In genomic region chr8:107833481-107833880, GRCm38 (mm10) we compare ENCODE assay signal across 25 mouse cellular contexts.
A peak's percentile ranks its signal among the peaks of the same experiment; 100 is the strongest.
DNase-seq lines count a peak whose midpoint lies in the region; ATAC-seq lines count a peak whose summit lies in the region.
"Had no signal": no experiment of that assay in that cellular context is flagged by ENCODE, and none has a peak within 500 bp of the region (broad histone marks: within the 10 kb centered on the region; RNA-seq: fewer than 3 reads in every experiment).

No protein-coding gene starts in this region.

- no peak for ATAC-seq in forebrain, embryonic 11.5 days (replicated peaks; ENCODE audit: low FRiP score)
- ATAC-seq in forebrain, embryonic 15.5 days (replicated peaks) = no peak
- peak; percentile 52 for ATAC-seq in forebrain, embryonic 14.5 days
- ATAC-seq in hindbrain, embryonic 13.5 days (ENCODE audit: low FRiP score) = no peak
- ATAC-seq in granulocyte monocyte progenitor cell, adult 5-6 weeks (replicated peaks; ENCODE audit: poor library complexity, severe bottlenecking) = no peak
- ATAC-seq: CD4-positive, CD25-positive, alpha-beta regulatory T cell, adult 4 months; intestine, postnatal 0 days had no signal

- no peak overlapping the region for H3K4me3 ChIP-seq in forebrain, embryonic 11.5 days (ENCODE audit: low read depth, low read length)
- no peak overlapping the region for H3K4me3 ChIP-seq in forebrain, embryonic 15.5 days
- H3K4me3 ChIP-seq in forebrain, embryonic 14.5 days (ENCODE audit: low read depth, low read length) = no peak overlapping the region
- no peak overlapping the region for H3K4me3 ChIP-seq in hindbrain, embryonic 13.5 days
- H3K4me3 ChIP-seq: embryonic facial prominence, embryonic 12.5 days; embryonic facial prominence, embryonic 15.5 days; heart, embryonic 13.5 days; hindbrain, embryonic 15.5 days had no signal

- WGBS in forebrain, embryonic 11.5 days = 33% methylated on average over 10 of the region's 10 CpGs
- WGBS in forebrain, embryonic 15.5 days = 16% methylated on average over 10 of the region's 10 CpGs
- WGBS in forebrain, embryonic 14.5 days = 12% methylated on average over 10 of the region's 10 CpGs
- 43% methylated on average over 10 of the region's 10 CpGs for WGBS in hindbrain, embryonic 13.5 days

- H3K36me3 ChIP-seq in forebrain, embryonic 11.5 days (ENCODE audit: control insufficient read depth, insufficient read depth, low read length) = no peaks in the 10 kb centered on the region
- no peaks in the 10 kb centered on the region for H3K36me3 ChIP-seq in forebrain, embryonic 15.5 days
- H3K36me3 ChIP-seq in forebrain, embryonic 14.5 days (ENCODE audit: control insufficient read depth, insufficient read depth, low read length) = no peaks in the 10 kb centered on the region
- H3K36me3 ChIP-seq in hindbrain, embryonic 13.5 days = no peaks in the 10 kb centered on the region
- H3K36me3 ChIP-seq: embryonic facial prominence, embryonic 12.5 days; embryonic facial prominence, embryonic 15.5 days; heart, embryonic 13.5 days; hindbrain, embryonic 15.5 days had no signal

- H3K27me3 ChIP-seq in forebrain, embryonic 11.5 days (ENCODE audit: control insufficient read depth, insufficient read depth, low read length) = no peaks in the 10 kb centered on the region
- peaks cover 10% of the 10 kb centered on the region; the same call in 1 of the 2 replicates for H3K27me3 ChIP-seq in forebrain, embryonic 15.5 days
- H3K27me3 ChIP-seq in forebrain, embryonic 14.5 days (replicated peaks; ENCODE audit: control insufficient read depth, insufficient read depth, low read length) = no peaks in the 10 kb centered on the region; the same call in 1 of the 2 replicates
- H3K27me3 ChIP-seq in hindbrain, embryonic 13.5 days = no peaks in the 10 kb centered on the region
- H3K27me3 ChIP-seq: embryonic facial prominence, embryonic 12.5 days; embryonic facial prominence, embryonic 15.5 days; heart, embryonic 13.5 days; hindbrain, embryonic 15.5 days had no signal

- H3K4me2 ChIP-seq in forebrain, embryonic 11.5 days (ENCODE audit: low read depth, low read length, severe bottlenecking) = no peak overlapping the region
- no peak overlapping the region for H3K4me2 ChIP-seq in forebrain, embryonic 15.5 days (replicated peaks)
- H3K4me2 ChIP-seq in forebrain, embryonic 14.5 days (ENCODE audit: low read length) = no peak overlapping the region
- no peak overlapping the region for H3K4me2 ChIP-seq in hindbrain, embryonic 13.5 days
- H3K4me2 ChIP-seq: embryonic facial prominence, embryonic 12.5 days; embryonic facial prominence, embryonic 15.5 days; heart, embryonic 13.5 days; hindbrain, embryonic 15.5 days had no signal

- no peak for DNase-seq in forebrain, embryonic 11.5 days (ENCODE audit: low spot score)
- DNase-seq in R1 (ENCODE audit: low read depth, low spot score) (peak; percentile 35), ZHBTc4 (ENCODE audit: low read depth, low spot score) (peak; percentile 39)
- peak; percentile 63 for DNase-seq in forebrain, embryonic 14.5 days (ENCODE audit: low spot score)
- DNase-seq: adrenal gland, postnatal 14 days; cerebellum, adult 11-12 months; cerebellum, adult 8-10 months; cerebellum, postnatal 10 days; cerebellum, postnatal 36 days; embryo, embryonic 11 days; gastrocnemius, postnatal 10 days; gastrocnemius, postnatal 36 days; heart, adult 11 months; heart, postnatal 14 days; heart, postnatal 4 days; kidney, adult 2 months had no signal

- no peaks in the 10 kb centered on the region for H3K9me3 ChIP-seq in forebrain, embryonic 11.5 days (ENCODE audit: control insufficient read depth, low read length)
- no peaks in the 10 kb centered on the region for H3K9me3 ChIP-seq in forebrain, embryonic 15.5 days
- no peaks in the 10 kb centered on the region for H3K9me3 ChIP-seq in forebrain, embryonic 14.5 days (replicated peaks; ENCODE audit: control insufficient read depth, low read length)
- H3K9me3 ChIP-seq in hindbrain, embryonic 13.5 days = no peaks in the 10 kb centered on the region
- H3K9me3 ChIP-seq: embryonic facial prominence, embryonic 12.5 days; embryonic facial prominence, embryonic 15.5 days; heart, embryonic 13.5 days; hindbrain, embryonic 15.5 days had no signal

- H3K27ac ChIP-seq in forebrain, embryonic 11.5 days (ENCODE audit: low read depth, low read length) = peak overlapping the region; percentile 13; the same call in 1 of the 2 replicates
- H3K27ac ChIP-seq in forebrain, embryonic 15.5 days (replicated peaks) = no peak overlapping the region
- no peak overlapping the region for H3K27ac ChIP-seq in forebrain, embryonic 14.5 days (ENCODE audit: low read depth, low read length)
- H3K27ac ChIP-seq in hindbrain, embryonic 13.5 days = no peak overlapping the region
- H3K27ac ChIP-seq: embryonic facial prominence, embryonic 12.5 days; embryonic facial prominence, embryonic 15.5 days; heart, embryonic 13.5 days; hindbrain, embryonic 15.5 days had no signal

- no peaks in the 10 kb centered on the region; the same call in 1 of the 2 replicates for H3K4me1 ChIP-seq in forebrain, embryonic 11.5 days (replicated peaks; ENCODE audit: control insufficient read depth, insufficient read depth, low read length)
- peaks cover 4% of the 10 kb centered on the region for H3K4me1 ChIP-seq in forebrain, embryonic 15.5 days
- H3K4me1 ChIP-seq in forebrain, embryonic 14.5 days (ENCODE audit: control insufficient read depth, insufficient read depth, low read length) = peaks cover 6% of the 10 kb centered on the region; the same call in 1 of the 2 replicates
- H3K4me1 ChIP-seq in hindbrain, embryonic 13.5 days (replicated peaks) = 0 out of 2 replicates have a peak, but pooled peaks cover 2% of the 10 kb centered on the region
- H3K4me1 ChIP-seq: embryonic facial prominence, embryonic 12.5 days; embryonic facial prominence, embryonic 15.5 days; heart, embryonic 13.5 days; hindbrain, embryonic 15.5 days had no signal

- H3K9ac ChIP-seq in forebrain, embryonic 11.5 days (ENCODE audit: low read length) = no peak overlapping the region
- no peak overlapping the region for H3K9ac ChIP-seq in forebrain, embryonic 15.5 days (replicated peaks)
- no peak overlapping the region for H3K9ac ChIP-seq in forebrain, embryonic 14.5 days (ENCODE audit: low read length)
- no peak overlapping the region for H3K9ac ChIP-seq in hindbrain, embryonic 13.5 days
- H3K9ac ChIP-seq: embryonic facial prominence, embryonic 12.5 days; embryonic facial prominence, embryonic 15.5 days; heart, embryonic 13.5 days; hindbrain, embryonic 15.5 days had no signal
